Mouse (Mus musculus): ENCODE results near the gene Ttc17. TPM values are rescaled to one million over a fixed set of nuclear protein-coding genes. Genes with fewer than 3 reads are reported as not detected.
"Not testable (repeated sequence)": the region's sequence is repeated elsewhere in the genome, so short reads cannot be mapped to it uniquely, and the experiment has no call there.

Ttc17 gene
- polyA plus RNA-seq, 1 experiment: not detected

GRCm38 (mm10) chr2:94405397-94406082, 949 bp downstream of the Ttc17 start:
- 0 out of 2 replicates have a peak overlapping the region, but pooled peaks have one; percentile 4 for H3K27ac ChIP-seq (ENCODE audit: insufficient read depth, low read depth, low read length)
- no peak for TF ChIP-seq POLR2A (IDR thresholded peaks at IDR 0.05; ENCODE audit: insufficient read depth, low read depth, low read length)
- no peak for TF ChIP-seq CTCF (IDR thresholded peaks at IDR 0.05; ENCODE audit: insufficient read depth, low read depth, low read length)
- WGBS: 4% methylated on average over 21 of the region's 21 CpGs
- H3K4me3 ChIP-seq (ENCODE audit: insufficient read depth, low read depth, low read length): peak overlapping the region; percentile 99
- H3K4me1 ChIP-seq (ENCODE audit: control insufficient read depth, insufficient read depth, low read length): peaks cover 4% of the 10 kb centered on the region; the same call in 1 of the 2 replicates

DNA sequence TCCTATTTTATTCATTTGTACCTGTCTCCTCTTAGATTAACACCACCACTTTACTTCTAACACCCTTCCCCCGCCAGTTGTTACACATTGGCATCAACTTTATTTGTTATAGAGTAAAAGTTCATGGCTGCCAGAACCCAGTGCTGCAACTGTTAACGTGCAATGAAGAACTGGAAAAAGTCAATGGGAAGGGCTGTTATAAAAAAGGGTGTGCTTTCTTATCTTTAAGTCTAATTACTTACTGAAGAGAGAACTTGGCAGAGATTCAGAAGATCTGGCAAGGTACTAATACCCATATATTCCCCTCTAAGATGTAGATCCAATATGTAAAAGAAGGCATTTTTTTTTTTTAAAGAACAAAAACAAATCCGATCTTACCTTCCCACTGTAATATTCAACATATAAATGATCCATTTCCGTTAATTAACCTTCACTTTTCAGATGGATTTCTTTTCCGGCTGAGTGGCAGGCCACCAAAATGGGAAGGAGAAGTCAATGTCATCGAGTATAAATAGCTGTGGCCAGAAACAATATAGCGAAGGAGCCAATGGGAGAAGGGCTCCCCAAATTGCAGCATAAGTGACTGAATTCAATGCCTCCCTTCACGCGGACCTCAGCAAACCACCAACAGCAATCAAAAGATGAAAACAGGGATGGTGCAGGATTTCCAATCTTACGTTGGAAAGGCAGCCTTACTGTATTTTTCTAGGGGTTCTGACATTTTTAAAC, 1.8 kb downstream of the Ttc17 start:
- TF ChIP-seq POLR2A (IDR thresholded peaks at IDR 0.05; ENCODE audit: insufficient read depth, low read depth, low read length) (no peak), CTCF (IDR thresholded peaks at IDR 0.05; ENCODE audit: insufficient read depth, low read depth, low read length) (no peak)
- WGBS: 50% methylated on average over 10 of the region's 10 CpGs
- no peak overlapping the region for H3K4me3 ChIP-seq (ENCODE audit: insufficient read depth, low read depth, low read length)
- H3K4me1 ChIP-seq (ENCODE audit: control insufficient read depth, insufficient read depth, low read length): peaks cover 4% of the 10 kb centered on the region; the same call in 1 of the 2 replicates
- H3K27ac ChIP-seq (ENCODE audit: insufficient read depth, low read depth, low read length): no peak overlapping the region

- Histone ChIP-seq H3K4me1 (ENCODE audit: control insufficient read depth, insufficient read depth, low read length) (peaks cover 12% of the 10 kb centered on the region), H3K4me3 (ENCODE audit: insufficient read depth, low read depth, low read length) (no peak overlapping the region), H3K27ac (ENCODE audit: insufficient read depth, low read depth, low read length) (no peak overlapping the region)
- WGBS: 94% methylated on average over 1 of the region's 1 CpGs
- TF ChIP-seq CTCF (IDR thresholded peaks at IDR 0.05; ENCODE audit: insufficient read depth, low read depth, low read length) (no peak), POLR2A (IDR thresholded peaks at IDR 0.05; ENCODE audit: insufficient read depth, low read depth, low read length) (no peak)
These were observed 3.9 kb downstream of the Ttc17 start for GRCm38 (mm10) chr2:94402561-94402960.

- TF ChIP-seq POLR2A (IDR thresholded peaks at IDR 0.05; ENCODE audit: insufficient read depth, low read depth, low read length) (no peak), CTCF (IDR thresholded peaks at IDR 0.05; ENCODE audit: insufficient read depth, low read depth, low read length) (no peak)
These were observed 4.4 kb downstream of the Ttc17 start for GRCm38 (mm10) chr2:94402096-94402495.

GRCm38 (mm10) chr2:94401006-94401405, 5.5 kb downstream of the Ttc17 start:
- WGBS: 78% methylated on average over 3 of the region's 3 CpGs
- TF ChIP-seq CTCF (IDR thresholded peaks at IDR 0.05; ENCODE audit: insufficient read depth, low read depth, low read length): no peak
- TF ChIP-seq POLR2A (IDR thresholded peaks at IDR 0.05; ENCODE audit: insufficient read depth, low read depth, low read length): no peak
- Histone ChIP-seq H3K27ac (ENCODE audit: insufficient read depth, low read depth, low read length) (no peak overlapping the region), H3K4me1 (ENCODE audit: control insufficient read depth, insufficient read depth, low read length) (peaks cover 12% of the 10 kb centered on the region), H3K4me3 (ENCODE audit: insufficient read depth, low read depth, low read length) (no peak overlapping the region)

More at GRCm38 (mm10) chr2:94402096-94402495, 4.4 kb downstream of the Ttc17 start:
- no peak overlapping the region for H3K4me3 ChIP-seq (ENCODE audit: insufficient read depth, low read depth, low read length)
- H3K4me1 ChIP-seq (ENCODE audit: control insufficient read depth, insufficient read depth, low read length): peaks cover 12% of the 10 kb centered on the region
- H3K27ac ChIP-seq (ENCODE audit: insufficient read depth, low read depth, low read length): no peak overlapping the region
- 89% methylated on average over 7 of the region's 7 CpGs for WGBS

GRCm38 (mm10) chr2:94398138-94398970, 8.1 kb downstream of the Ttc17 start:
- H3K27ac ChIP-seq (ENCODE audit: insufficient read depth, low read depth, low read length): no peak overlapping the region
- H3K4me3 ChIP-seq (ENCODE audit: insufficient read depth, low read depth, low read length): no peak overlapping the region
- H3K4me1 ChIP-seq (ENCODE audit: control insufficient read depth, insufficient read depth, low read length): peaks cover 8% of the 10 kb centered on the region; the same call in 1 of the 2 replicates
- no peak for TF ChIP-seq POLR2A (IDR thresholded peaks at IDR 0.05; ENCODE audit: insufficient read depth, low read depth, low read length)
- TF ChIP-seq CTCF (IDR thresholded peaks at IDR 0.05; ENCODE audit: insufficient read depth, low read depth, low read length): no peak
- WGBS: 53% methylated on average over 8 of the region's 8 CpGs

DNA sequence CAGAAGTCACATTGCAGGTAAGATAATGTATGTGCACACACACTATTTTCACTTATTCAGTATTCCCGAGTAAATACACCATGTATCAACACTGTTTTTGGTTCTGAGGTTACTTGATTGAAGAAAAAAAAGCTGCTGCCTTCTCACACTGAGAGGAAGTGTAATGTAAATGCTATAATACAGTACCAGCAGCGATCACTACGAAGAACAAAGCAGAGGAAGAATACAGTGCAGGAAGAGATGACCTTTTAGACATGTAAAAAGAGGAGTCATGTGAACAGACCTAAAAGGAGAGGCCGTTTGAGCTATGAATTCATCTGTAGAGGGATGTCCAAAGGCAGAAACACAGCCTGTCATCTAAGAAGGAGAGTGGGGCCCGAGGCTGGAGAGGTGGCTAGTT, 9.0 kb downstream of the Ttc17 start:
- Histone ChIP-seq H3K4me1 (ENCODE audit: control insufficient read depth, insufficient read depth, low read length) (peaks cover 8% of the 10 kb centered on the region; the same call in 1 of the 2 replicates), H3K27ac (ENCODE audit: insufficient read depth, low read depth, low read length) (no peak overlapping the region), H3K4me3 (ENCODE audit: insufficient read depth, low read depth, low read length) (no peak overlapping the region)
- no peak for TF ChIP-seq POLR2A (IDR thresholded peaks at IDR 0.05; ENCODE audit: insufficient read depth, low read depth, low read length)
- no peak for TF ChIP-seq CTCF (IDR thresholded peaks at IDR 0.05; ENCODE audit: insufficient read depth, low read depth, low read length)
- 84% methylated on average over 5 of the region's 5 CpGs for WGBS

DNA sequence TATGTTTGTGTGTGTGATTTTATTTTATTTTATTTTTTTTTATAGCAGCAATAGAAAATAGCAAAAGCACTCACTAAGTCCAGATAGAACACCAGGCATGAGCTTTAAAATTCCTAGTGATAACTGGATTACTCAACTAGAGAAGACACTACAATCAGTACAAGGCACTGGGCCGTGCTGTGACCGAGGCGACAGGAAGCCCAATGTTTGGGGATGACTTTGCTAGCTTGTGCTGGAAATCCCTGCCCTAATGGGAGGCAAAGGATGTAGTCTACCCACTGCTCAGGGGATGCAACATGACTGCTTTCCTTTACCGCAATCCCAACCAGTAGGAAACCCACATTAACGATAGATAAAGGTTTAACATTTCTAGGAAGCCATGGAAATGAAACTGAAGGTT, 10.2 kb downstream of the Ttc17 start:
- Histone ChIP-seq H3K4me1 (ENCODE audit: control insufficient read depth, insufficient read depth, low read length) (peaks cover 8% of the 10 kb centered on the region; the same call in 1 of the 2 replicates), H3K4me3 (ENCODE audit: insufficient read depth, low read depth, low read length) (no peak overlapping the region), H3K27ac (ENCODE audit: insufficient read depth, low read depth, low read length) (no peak overlapping the region)
- TF ChIP-seq CTCF (IDR thresholded peaks at IDR 0.05; ENCODE audit: insufficient read depth, low read depth, low read length) (no peak), POLR2A (IDR thresholded peaks at IDR 0.05; ENCODE audit: insufficient read depth, low read depth, low read length) (no peak)
- 96% methylated on average over 5 of the region's 5 CpGs for WGBS

DNA sequence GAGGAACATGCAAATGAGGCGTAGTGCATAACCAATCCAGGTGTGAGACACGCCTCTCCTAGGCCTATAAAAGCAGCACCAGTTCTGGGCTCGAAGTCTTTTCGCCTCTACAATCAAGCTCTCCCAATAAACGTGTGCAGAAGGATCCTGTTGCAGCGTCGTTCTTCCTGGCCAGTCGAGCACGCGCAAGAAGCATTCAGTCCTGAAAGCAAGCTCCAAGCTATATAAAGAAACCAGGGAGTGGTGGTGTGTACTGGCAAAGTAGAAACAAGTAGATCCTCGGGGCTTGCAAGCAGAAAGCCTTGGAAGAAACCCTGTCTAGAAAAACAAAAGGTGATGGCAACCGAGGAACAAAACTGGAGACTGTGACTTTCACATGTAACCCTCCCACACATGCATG, 15.4 kb downstream of the Ttc17 start:
- WGBS: 82% methylated on average over 12 of the region's 12 CpGs
- not testable (repeated sequence) for H3K4me1 ChIP-seq (ENCODE audit: control insufficient read depth, insufficient read depth, low read length); H3K27ac ChIP-seq (ENCODE audit: insufficient read depth, low read depth, low read length); H3K4me3 ChIP-seq (ENCODE audit: insufficient read depth, low read depth, low read length)
